Mouse (Mus musculus) stomach, postnatal 0 days (tissue): ENCODE measurements around the gene Gm5134.

ENCODE experiments used
- CTCF ChIP-seq: IDR thresholded peaks from 2 replicates; pipeline ENCODE4 v1.5.1; 2016; ENCODE audit warnings: antibody characterized with exemption, low read depth, mild to moderate bottlenecking, moderate library complexity
- EP300 ChIP-seq: optimal IDR thresholded peaks from 2 replicates; pipeline ENCODE3; 2016; ENCODE audit warnings: antibody characterized with exemption

- TF ChIP-seq CTCF = no peak
- TF ChIP-seq EP300 = no peak
Measured at GRCm38 (mm10) chr10:75935680-75936541, 18.4 kb upstream of the Gm5134 start, which contains the start of gene Mmp11.
